Mouse (Mus musculus) right cerebral cortex, postnatal 4 days (tissue): ENCODE data around the gene Gp9.
"Not testable (repeated sequence)": the region's sequence is repeated elsewhere in the genome, so short reads cannot be mapped to it uniquely, and the experiment has no call there.

Experiments
- DNase-seq: peaks from one replicate; pipeline ENCODE4 v3.0.0-alpha.2; 2022

Gp9 gene

DNA sequence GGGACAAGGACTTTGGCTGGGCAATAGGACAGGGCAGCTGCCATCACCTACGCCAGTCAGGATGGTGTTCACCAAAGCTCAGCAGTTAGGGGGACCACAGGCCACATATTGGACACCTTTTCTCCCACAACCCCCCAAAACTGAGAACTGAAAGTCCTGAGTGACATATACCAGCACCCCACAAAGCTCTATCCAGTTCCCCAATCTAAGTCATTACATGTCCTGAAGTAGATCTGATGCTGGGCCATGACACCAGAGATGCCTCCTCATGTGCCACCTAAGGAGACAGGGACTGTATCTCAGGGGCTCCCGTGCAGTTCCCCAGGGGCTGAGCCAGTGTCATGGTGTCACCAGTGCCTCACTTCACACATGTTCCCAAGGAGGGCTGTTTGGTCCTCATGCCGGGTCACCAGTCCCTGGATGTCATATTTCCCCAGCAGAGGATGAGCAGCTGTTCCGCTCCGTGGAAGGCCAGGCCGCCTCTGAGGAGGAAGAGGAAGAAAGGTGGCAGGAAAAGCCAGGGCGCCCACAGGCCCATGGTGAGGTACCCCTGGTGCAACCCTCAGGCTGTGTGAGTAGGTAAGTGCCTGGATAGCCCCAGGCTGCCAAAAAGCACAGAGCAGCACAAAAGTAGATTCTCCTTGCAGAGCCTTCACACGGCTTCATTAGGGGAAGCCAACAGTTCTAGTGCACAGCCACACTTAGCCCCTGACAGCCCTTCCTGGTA is 27.5 kb upstream of the Gp9 start:
- DNase-seq = no peak

DNA sequence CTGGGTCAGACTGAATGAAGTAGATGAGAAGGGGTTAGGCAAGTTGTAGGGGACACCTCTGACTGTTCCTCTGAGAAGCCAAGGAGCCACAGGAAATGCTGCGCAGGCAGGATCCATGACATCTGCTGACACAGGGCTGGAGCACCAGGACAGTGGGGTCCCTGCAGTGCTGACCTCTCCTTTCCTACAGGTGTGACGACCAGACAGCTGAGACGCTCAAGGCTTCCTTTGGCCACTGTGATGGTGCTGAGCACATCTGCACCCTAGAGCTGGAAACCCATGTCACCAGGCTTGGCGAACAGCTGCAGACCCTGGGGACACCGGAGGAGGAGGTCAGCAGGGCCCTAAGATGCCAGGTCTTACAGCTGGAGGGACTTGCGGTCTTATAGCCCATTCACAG is 26.3 kb upstream of the Gp9 start:
- no peak for DNase-seq

DNA sequence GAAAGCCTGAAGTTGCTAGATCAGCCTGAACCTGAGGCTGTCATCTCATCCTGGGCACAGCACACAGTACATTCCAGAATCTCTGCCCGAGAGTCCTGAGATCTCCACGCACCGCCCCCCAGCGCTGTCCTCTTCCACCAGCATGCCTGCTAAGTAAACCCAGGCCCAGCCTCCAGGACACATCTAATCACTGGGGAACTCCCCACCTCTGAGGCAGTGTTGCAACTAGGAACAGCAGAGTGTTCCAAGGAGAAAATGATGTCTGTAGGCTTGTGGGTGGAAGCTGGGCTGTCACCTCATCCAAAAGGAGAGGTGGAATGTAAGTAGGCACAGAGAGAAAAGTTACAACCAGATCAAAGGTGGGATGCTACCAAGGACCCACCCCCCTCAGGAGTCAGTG is 22.7 kb upstream of the Gp9 start:
- no peak for DNase-seq

DNA sequence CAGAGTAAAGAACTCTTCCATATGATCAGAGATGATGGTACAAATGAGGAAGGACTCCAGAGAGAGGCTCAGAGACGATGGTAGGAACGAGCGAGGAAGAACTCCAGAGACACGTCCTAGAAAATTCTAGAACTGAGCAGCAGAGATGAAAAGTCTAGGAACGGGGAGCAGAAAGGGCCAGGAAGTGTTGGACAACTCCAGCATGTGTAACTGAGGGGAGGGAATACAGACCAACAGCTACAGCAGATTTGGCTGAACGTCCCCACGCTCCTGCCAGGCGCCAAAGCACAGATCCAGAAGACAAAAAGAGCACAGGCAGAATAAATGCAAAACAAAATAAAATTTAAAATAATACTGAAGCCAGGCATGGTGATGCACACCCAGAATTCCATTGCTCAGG is 21.0 kb upstream of the Gp9 start:
- DNase-seq = no peak

DNA sequence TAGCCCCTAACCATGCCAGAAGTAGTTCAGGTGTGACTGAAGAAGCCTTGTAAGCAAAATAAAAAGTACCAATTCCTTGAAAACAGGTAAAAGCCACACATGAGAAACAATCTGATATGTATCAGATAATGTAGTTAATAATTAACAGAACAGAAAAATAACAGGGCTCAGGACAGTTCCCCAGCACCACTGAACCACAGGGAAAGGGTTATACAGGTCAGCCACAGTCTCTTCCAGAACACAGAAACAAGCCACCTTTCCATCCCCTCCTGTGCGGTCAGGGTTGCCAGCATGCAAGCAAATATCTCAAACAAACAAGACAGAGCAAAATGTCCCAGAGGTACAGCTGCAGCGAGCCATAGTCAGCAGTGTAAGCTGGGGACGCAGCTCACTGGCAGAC is 18.5 kb upstream of the Gp9 start:
- no peak for DNase-seq

DNA sequence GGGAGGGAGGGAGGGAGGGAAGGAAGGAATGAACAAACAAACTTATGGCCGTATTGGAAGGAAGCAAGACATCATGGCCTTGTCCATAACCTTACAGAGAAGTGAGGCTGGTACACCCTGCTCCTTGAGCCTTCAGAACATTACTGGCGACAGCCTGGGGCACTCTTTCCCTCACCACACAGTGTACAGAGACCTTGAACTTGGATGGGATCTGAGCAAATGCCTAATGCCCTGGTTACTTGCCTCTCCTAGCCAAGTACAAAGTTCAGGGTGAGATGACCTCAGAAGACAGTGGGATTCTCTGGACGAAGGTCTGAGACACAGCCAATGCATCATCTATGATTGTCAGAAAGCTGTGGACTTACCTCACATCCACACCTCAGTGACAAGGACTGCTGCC is 18.0 kb upstream of the Gp9 start:
- no peak for DNase-seq

DNA sequence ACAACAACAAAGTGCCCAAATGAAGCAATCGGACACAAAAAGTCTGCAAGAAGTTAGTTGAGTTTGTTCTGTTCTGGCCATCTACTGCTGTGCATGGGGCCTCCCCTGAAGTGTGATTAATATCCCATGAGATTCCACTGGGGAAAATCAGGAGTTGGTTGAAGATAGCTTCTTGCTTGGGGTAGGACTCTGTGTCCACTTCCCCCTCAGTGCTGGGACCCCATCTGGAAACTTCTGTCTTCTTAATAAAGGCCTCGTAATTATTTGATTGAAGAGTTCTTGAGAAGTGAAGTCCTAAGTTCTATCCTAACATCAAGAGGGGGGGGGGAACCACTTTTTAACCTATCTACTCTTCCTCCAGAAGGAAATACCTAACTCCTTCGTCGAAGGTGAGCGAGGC is 15.7 kb upstream of the Gp9 start:
- DNase-seq = no peak

DNA sequence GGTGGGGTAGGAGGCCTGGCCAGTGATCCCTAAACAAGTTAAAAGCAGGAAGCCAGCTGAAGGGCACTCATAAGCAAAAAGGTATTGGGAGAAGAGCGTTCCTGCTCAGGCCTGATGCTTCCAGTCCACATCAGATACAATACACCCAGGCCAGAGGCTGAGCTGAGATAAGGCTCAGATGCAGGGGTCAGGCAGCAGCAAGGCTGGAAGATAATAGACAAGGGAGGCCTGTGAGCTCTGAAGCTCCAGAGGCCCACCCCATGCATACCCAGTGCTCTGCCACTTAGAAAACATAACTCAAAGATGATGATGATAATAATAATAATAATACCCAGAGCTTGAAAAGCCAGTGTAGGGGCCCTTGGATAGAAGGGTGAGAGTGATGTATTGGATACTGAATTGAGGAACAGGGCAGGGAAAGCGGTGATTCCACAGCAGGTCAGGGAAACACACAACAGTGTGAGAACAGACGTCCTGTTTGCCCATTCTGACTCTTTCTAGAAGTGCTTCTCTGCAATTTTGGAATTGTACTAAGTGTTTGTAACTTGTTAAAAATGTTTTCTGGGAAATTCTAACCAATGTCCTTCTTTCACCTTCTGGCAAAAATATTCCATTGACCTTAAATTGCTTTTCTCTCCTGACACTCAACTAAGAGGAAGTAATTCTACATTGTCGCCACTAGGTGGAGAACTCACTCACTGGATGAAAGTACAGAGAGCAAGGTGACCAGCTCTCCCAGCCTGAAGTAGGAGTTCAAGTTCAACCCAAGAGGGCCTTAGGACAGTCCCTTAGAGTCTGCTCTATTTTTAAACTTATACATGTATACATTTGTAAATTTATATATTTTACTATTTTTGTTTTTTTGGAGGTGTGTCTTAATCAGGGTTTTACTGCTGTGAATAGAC is 14.2 kb upstream of the Gp9 start:
- no peak for DNase-seq

DNA sequence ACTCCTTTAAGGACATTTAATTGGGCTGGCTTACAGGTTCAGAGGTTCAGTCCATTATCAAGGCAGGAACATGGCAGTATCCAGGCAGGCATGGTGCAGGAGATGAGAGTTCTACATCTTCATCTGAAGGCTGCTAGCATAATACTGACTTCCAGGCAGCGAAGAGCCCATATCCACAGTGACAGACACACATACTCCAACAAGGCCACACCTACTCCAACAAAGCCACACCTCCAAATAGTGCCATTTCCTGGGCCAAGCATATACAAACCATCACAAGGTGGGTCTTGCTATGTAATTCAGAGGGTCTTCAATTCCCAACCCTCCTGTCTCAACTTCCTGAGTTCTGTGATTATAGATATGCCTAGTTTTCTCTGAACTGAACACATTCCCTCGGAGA is 13.6 kb upstream of the Gp9 start:
- DNase-seq = not testable (repeated sequence)

DNA sequence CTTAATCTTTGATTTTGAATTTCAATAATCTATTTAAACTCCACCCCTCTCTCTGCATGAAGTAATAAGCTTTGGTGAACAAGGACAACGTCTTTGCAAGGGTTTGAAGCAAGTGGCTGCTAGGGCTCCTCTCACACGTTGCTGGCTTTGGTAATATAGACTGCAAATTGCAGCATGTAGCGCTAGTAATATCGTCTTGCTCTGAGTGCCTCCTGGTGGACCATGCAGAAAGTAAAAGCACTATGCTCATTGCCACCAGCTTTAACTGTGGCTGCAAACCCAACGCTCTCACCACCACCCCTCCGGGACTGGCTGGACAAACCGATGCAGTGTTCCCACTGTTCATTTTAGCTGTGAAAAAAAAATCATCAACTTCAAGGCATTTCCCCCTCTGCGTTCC is 7.2 kb upstream of the Gp9 start:
- peak; percentile 17 for DNase-seq

DNA sequence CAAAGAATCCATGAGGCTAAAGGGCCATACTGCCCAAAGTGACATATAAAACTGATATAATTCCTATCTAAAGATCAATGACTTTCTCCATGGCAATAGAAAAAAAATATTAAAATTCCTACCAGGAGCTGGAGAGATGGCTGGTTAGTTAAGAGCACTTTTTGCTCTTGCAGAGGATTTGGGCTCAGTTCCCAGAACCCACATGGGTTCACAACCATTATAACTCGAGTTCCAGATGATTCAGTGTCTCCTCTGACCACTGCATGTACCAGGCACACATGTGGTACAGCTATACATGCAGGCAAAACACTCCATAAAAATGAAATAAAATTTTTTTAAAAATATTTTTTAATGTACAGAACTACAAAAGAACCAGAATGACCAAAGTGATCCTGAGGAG is 3.4 kb upstream of the Gp9 start:
- no peak for DNase-seq

DNA sequence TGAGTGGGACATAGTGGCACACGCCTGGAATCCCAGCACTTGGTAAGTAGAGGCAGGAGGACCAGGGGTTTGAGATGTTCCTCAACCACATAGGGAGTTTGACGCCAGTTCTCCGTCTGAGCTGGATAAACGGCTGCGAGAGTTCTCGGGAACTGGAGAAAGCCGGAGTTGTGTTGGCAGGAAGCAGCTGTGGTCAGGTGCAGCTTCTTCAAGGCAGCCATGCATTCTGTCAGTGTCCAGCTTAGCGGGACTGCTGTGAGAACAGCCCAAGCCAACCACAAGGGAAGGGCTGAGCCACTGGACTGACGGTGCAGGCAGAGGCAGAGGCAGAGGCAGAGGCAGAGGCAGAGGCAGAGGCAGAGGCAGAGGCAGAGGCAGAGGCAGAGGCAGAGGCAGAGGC is 3.0 kb upstream of the Gp9 start:
- DNase-seq = no peak

DNA sequence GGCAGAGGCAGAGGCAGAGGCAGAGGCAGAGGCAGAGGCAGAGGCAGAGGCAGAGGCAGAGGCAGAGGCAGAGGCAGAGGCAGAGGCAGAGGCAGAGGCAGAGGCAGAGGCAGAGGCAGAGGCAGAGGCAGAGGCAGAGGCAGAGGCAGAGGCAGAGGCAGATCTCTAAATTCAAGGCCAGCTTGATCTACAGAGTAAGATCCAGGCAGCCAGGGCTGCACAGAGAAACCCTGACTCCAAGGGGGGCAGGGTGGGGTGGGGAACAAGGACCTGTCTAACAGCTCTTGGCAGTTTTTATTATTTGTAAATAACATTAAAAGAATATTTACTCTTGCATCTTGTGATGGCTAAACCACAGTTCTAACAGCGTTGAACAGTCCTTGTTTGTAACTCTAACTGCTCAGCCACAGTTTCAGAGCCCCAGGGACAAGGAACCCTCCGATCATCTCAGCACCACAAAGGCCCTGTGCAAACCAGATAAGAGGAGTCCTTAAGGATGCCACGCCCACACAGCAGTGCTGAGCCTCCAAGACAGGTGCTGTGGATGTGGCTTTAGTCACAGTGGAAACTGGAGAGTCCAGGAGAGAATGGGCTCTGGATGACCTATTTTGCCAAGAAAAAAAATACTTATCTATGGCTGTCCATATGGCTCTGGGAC is 2.2 kb upstream of the Gp9 start:
- no peak for DNase-seq

DNA sequence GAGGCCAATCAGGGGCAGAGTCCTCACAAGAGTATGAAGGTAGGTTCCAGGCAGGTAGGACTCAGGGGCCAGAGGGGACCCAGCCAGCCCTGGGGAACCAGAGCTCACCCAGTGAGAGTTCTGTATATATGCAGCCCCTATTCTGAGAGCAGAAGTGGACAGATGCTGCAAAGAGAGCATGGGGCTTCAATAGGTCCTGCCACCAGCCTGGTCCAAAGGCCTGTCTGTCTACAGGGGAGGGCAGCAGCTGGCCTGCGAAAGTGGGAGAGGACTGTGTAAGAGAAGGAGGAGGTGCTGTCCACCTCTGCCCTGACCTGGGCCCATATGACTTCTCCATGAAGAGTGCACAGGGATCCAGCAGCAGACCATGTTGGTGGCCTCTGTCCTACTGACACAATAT is 1.2 kb upstream of the Gp9 start:
- no peak for DNase-seq

DNA sequence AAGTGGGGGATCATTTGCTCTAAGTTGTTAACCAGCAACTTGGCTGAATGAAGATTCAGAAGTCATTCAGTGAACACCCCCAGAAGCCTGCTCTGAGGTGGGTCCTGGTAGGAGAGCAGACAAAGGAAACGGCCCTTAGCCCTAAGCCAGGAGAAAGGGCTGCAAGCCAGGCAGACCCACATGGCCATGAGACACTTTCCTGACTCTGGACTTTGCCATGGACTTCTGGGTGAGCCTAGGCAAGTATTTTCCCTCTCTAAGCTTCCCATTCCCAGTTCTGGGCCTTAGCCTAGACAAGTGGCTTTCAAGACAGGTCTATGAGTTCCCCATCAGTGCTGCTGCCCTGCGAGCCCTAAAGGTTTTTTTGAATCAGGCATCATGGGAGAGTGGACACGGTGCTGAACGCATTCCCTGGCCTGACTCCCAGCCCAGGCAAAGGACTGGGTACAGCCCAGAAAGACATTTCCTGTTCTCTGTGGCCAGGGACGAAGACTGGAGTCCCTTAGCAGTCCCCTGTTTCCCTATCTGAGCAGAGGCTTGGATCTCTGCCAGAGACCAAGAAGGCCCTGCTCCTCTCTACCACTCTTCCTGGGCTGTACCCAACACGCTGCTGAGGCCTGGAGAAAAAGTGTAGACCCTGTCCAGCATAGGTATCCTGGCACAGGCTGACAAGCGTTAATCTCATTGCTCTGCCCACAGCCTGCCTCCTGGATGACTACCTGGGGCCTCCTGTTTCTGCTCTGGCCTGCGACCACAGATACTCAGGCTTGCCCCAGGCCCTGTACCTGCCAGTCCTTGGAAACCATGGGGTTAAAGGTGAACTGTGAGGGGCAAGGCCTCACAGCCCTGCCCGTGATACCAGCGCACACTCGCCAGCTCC is 662 bp downstream of the Gp9 start:
- no peak for DNase-seq

DNA sequence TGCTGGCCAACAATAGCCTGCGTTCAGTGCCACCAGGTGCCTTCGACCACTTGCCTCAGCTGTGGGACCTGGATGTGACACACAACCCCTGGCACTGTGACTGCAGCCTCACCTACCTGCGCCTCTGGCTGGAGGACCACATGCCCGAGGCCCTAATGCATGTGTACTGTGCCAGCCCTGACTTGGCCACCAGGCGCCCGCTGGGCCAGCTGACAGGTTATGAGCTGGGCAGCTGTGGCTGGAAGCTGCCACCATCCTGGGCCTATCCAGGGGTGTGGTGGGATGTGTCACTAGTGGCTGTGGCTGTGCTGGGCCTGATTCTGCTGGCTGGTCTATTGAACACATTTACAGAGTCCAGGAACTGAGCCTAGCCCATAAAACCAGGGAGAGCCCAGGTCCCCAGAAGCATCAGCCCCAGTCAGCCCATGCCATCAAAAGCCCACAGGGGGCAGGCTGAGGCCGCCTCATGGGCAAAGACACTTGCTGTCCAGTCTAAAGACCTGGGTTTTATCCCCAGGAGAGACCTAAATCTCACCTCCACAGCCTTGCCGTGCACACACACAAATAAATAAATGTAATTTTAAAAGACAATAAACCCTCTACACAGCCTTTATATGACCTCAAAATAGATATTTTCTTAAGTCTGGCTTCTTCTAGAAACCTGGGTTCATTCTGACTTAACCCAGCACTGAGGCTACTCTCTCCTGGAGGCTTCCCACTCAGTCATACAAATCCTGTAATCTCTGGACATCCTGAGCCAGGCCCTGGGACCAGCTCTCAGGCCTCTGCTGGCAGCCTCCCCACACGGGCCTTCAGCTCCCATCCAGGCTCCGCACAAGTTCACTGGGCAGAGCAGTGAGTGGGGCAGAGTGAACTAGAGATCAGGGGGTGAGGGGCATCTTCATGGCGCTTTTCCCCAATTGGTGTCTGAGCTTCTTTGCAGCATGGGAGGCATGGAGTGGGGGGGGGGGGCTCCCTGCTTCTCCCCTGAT is 1.6 kb downstream of the Gp9 start:
- no peak for DNase-seq

DNA sequence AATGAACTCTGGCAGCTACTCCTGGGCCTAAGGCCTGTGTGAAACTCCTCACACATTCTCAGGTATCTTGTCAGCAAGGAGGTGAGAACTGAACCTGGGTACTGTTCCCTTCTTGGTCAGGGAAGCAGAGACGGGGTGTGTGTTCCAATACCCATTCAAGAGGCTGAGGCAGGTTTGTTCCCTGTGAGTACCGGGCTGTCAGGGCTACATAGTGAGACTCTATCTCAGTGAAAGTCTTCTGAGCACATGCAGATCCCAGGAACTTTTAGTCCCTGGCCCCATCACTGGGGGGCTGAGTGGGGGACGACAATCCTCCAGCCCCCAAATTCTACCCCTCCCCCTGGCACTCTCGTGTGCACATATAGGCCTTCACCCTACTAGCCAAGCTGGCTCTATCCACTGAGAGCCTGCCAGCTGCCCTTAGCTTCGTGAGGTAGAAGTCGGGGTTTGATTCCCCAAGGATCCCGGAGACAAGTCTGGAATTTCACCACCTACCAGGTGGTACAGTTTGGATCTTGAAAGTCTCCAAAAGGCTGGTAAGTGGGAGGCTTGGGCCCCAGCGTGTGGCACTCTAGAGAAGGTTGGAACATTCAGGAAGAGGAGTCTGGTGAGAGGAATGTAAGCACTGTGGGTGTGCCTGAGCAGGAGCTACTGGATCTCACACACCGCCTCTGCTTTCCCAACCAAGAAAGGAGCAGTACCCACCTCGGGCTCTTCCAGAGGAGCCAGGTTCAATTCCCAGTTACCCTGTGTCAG is 2.9 kb downstream of the Gp9 start:
- no peak for DNase-seq

DNA sequence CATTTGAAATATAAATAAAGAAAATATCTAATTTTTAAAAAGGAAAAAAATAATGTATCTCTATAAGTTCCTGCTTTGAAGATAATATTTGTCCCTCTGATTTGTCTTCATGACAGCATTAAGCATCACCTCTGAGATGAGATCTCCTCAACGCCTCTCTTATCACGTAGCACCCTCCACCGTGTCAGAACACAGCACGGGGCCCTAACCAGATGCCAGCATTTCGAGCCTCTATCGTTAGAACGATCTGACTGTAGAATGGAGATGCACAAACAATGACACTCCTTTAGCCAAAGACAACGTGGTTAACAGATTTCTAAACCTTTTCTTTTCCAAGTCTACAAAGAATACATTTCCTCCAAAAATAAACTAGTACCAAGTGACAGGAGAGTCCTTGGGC is 6.2 kb downstream of the Gp9 start:
- no peak for DNase-seq

DNA sequence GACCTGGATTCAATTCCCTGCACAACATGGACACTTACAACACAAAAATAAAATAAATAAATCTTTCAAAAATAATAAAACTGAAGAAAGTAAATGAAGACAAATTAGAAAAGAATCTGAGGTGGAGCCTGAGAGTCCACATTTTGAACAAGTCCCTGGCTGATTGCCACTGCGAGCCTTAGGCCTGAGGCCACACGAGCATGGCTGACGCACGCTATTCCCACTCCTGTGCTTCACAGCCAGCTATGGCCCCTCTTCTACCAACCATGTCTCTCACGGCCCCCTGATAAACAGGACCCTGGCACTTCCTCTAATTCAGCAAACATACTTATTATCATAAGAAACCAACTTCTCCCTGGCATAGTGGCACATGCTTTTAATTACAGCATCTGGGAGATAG is 8.7 kb downstream of the Gp9 start:
- no peak for DNase-seq

DNA sequence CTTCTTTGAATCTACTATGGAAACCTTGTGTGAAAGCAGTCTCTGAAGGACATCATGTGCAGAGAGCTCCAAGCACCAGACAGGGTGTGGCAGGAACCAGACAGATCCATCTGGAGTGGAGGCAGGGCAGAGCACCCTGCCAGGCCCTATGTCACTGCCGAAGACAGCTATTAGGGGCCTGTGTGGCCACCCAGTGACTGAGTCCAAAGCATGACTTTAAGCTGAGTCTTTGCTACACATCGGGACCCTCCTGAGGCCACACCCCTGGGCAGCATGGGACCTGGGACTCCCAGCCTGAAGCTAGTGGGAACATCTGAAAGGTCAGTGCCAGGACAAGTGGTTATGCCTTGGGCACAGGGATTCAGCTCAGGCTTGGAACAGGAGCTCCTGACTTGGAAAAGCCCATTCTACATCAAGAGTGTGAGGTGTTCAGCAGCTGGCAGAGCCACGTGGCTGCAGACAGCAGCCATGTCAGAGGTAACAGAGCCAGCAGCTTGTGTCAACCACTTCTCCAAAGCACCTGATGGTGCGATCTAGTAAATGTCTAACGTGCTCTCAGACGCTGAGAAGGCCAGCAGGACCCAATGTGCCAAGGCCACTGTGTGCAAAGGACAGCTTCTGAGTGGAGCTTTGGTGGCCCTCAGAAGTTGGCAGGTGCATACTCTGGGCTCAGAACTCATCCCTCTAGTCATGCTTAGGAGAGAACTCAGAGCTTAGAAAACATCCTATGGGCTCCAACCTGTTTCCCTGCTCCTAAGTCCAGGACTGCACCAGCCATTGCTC is 9.4 kb downstream of the Gp9 start:
- DNase-seq = no peak
